Comparison of ENCODE assay signal across 8 mouse cellular contexts in the genomic region with DNA sequence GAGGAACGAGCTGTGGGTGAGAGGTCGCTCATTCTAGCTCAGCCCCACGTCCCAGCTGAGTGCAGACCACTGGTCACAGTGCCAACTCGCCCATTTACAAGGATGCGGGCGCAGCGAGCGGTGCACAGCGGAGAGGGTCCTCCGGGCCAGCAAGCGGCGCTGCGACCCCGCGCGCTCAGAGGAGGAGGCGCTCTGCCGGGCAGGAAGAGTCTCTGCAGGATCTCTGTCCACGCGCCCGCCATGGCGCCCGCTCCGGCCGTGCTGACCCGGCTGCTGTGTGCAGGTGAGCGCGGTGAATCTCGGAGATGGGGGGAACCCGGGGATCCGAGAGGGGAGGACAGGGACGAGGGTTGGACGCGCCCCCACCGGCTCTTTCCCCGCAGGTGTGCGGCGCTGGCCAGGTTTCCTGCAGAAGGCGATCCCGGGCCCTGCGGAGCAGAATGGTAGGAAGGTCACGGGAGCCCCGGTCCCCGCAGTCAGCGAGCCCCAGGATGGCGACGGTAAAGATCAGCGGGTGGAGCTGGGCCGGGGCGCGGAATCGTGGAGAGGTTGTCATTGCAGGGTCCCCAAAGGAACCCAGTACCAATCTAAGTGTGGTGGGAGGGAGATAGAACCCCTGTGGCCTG. TPM values are rescaled to one million over a fixed set of nuclear protein-coding genes. Genes with fewer than 3 reads are reported as not detected.
DNase-seq lines count a peak whose midpoint lies in the region; ATAC-seq and TF ChIP-seq lines count a peak whose summit lies in the region.

A gene (plus strand): TSS at position 207 of the 626 bp plus-strand sequence.

- intact Hi-C loops in heart, postnatal 10 days (cut with DNase I) = no loop called here

- peak; percentile 31 to 92 for TF ChIP-seq CTCF in CH12.LX (conservative IDR thresholded peaks at IDR 0.05 in 1 of 2, IDR thresholded peaks at IDR 0.05 in 1 of 2; ENCODE audit: low read depth in 2 of 2, low read length in 2 of 2)
- peak; percentile 89 for TF ChIP-seq CTCF in liver, postnatal 0 days (IDR thresholded peaks at IDR 0.05; ENCODE audit: low read depth)

- in situ Hi-C loops in CH12.LX (cut with MboI; ENCODE audit: low pct_ligation_motif_present, low pct_unique_long_range_greater_than_20kb, low sequenced_read_pairs) = no loop called here

- peak within 1 kb of the TSS; percentile 72 for H3K4me2 ChIP-seq in CH12.LX (ENCODE audit: insufficient read depth, low read depth, poor library complexity, severe bottlenecking)
- H3K4me2 ChIP-seq in forebrain, embryonic 13.5 days = peak within 1 kb of the TSS; percentile 83
- peak within 1 kb of the TSS; percentile 91 for H3K4me2 ChIP-seq in liver, postnatal 0 days (ENCODE audit: low read depth, low read length)
- H3K4me2 ChIP-seq in neural tube, embryonic 14.5 days (ENCODE audit: low read depth, low read length) = peak within 1 kb of the TSS; percentile 77

- dilution Hi-C loops in CH12.LX (cut with MboI; ENCODE audit: extremely low pct_ligation_motif_present, extremely low pct_unique_long_range_greater_than_20kb, low sequenced_read_pairs) = no loop called here

- WGBS in forebrain, embryonic 13.5 days = under 1% methylated on average over 49 of the region's 52 CpGs
- 0% methylated on average over 52 of the region's 52 CpGs for WGBS in large intestine, adult 2 months
- 1% methylated on average over 52 of the region's 52 CpGs for WGBS in liver, postnatal 0 days (ENCODE audit: insufficient replicate concordance)
- under 1% methylated on average over 50 of the region's 52 CpGs for WGBS in neural tube, embryonic 14.5 days

- no peak within 1 kb of the TSS for H3K27ac ChIP-seq in CH12.LX (ENCODE audit: insufficient read depth, low read depth)
- H3K27ac ChIP-seq in forebrain, embryonic 13.5 days = no peak within 1 kb of the TSS
- no peak within 1 kb of the TSS for H3K27ac ChIP-seq in liver, postnatal 0 days (ENCODE audit: low read depth)
- 0 out of 2 replicates have a peak within 1 kb of the TSS, but pooled peaks have one; percentile 34 for H3K27ac ChIP-seq in neural tube, embryonic 14.5 days (ENCODE audit: low read depth, low read length)

- TF ChIP-seq RAD21 in CH12.LX (IDR thresholded peaks at IDR 0.05; ENCODE audit: low read depth, low read length) = no peak

- peak; percentile 95 for TF ChIP-seq POLR2A in CH12.LX (IDR thresholded peaks at IDR 0.05; ENCODE audit: low read depth, low read length)

- peaks cover 18 to 40% of the 10 kb centered on the region in 2 experiments for H3K36me3 ChIP-seq in CH12.LX (replicated peaks in 1 of 2; ENCODE audit: control insufficient read depth in 1 of 2, insufficient read depth in 1 of 2, low read length in 1 of 2)
- H3K36me3 ChIP-seq in forebrain, embryonic 13.5 days (ENCODE audit: poor library complexity, severe bottlenecking) = peaks cover 40% of the 10 kb centered on the region
- H3K36me3 ChIP-seq in liver, postnatal 0 days (replicated peaks; ENCODE audit: insufficient read depth, low read length) = peaks cover 14% of the 10 kb centered on the region
- H3K36me3 ChIP-seq in neural tube, embryonic 14.5 days (ENCODE audit: control insufficient read depth, insufficient read depth, low read length) = peaks cover 8% of the 10 kb centered on the region; the same call in 1 of the 2 replicates

- H3K9me3 ChIP-seq in CH12.LX (replicated peaks; ENCODE audit: low read length) = peaks cover 2% of the 10 kb centered on the region
- H3K9me3 ChIP-seq in forebrain, embryonic 13.5 days (replicated peaks) = peaks cover 8% of the 10 kb centered on the region
- H3K9me3 ChIP-seq in liver, postnatal 0 days (ENCODE audit: low read length) = no peaks in the 10 kb centered on the region
- H3K9me3 ChIP-seq in neural tube, embryonic 14.5 days (ENCODE audit: control insufficient read depth, low read length) = no peaks in the 10 kb centered on the region

- H3K79me2 ChIP-seq in CH12.LX (replicated peaks; ENCODE audit: control insufficient read depth, extremely low read depth, insufficient read depth, poor library complexity, severe bottlenecking) = peaks cover 14% of the 10 kb centered on the region

- H3K4me3 ChIP-seq in CH12.LX (replicated peaks in 1 of 3; ENCODE audit: low read depth in 2 of 3, low read length in 2 of 3, poor library complexity in 1 of 3) = peak within 1 kb of the TSS; percentile 61 to 85 (median 84)
- peak within 1 kb of the TSS; percentile 96 for H3K4me3 ChIP-seq in forebrain, embryonic 13.5 days
- peak within 1 kb of the TSS; percentile 75 for H3K4me3 ChIP-seq in liver, postnatal 0 days (ENCODE audit: low read depth, low read length)
- H3K4me3 ChIP-seq in neural tube, embryonic 14.5 days (ENCODE audit: low read depth, low read length) = peak within 1 kb of the TSS; percentile 97

- peaks cover 11 to 21% of the 10 kb centered on the region in 2 experiments for H3K4me1 ChIP-seq in CH12.LX (ENCODE audit: control insufficient read depth in 1 of 2, insufficient read depth in 2 of 2)
- peaks cover 20% of the 10 kb centered on the region for H3K4me1 ChIP-seq in forebrain, embryonic 13.5 days
- peaks cover 16% of the 10 kb centered on the region for H3K4me1 ChIP-seq in liver, postnatal 0 days (ENCODE audit: insufficient read depth)
- peaks cover 8% of the 10 kb centered on the region; the same call in 1 of the 2 replicates for H3K4me1 ChIP-seq in neural tube, embryonic 14.5 days (ENCODE audit: control insufficient read depth, insufficient read depth, low read length)

- peak within 1 kb of the TSS; percentile 93 for H3K9ac ChIP-seq in CH12.LX (ENCODE audit: insufficient read depth, low read depth)
- H3K9ac ChIP-seq in forebrain, embryonic 13.5 days = peak within 1 kb of the TSS; percentile 98
- peak within 1 kb of the TSS; percentile 88 for H3K9ac ChIP-seq in liver, postnatal 0 days (replicated peaks)
- peak within 1 kb of the TSS; percentile 93 for H3K9ac ChIP-seq in neural tube, embryonic 14.5 days (replicated peaks; ENCODE audit: low read depth, low read length)

- peak; percentile 93 for ATAC-seq in forebrain, embryonic 13.5 days
- peak; percentile 92 for ATAC-seq in liver, postnatal 0 days
- peak; percentile 93 for ATAC-seq in neural tube, embryonic 14.5 days (ENCODE audit: low read depth)

- peak; percentile 77 for DNase-seq in CH12.LX (ENCODE audit: extremely low read depth)
- DNase-seq in c-Kit-positive CD71-positive TER-119-positive erythroid progenitor cells, embryonic 14.5 days (ENCODE audit: low spot score) = peak; percentile 68
- peak; percentile 86 to 91 for DNase-seq in heart, postnatal 10 days
- no peak for DNase-seq in large intestine, adult 2 months (ENCODE audit: low read depth, low spot score)
- peak; percentile 88 for DNase-seq in liver, postnatal 0 days
- DNase-seq in testis, postnatal 10 days (ENCODE audit: low spot score) = peak; percentile 91

- TF ChIP-seq EP300 in CH12.LX (IDR thresholded peaks at IDR 0.05; ENCODE audit: low read length) = no peak
- TF ChIP-seq EP300 in liver, postnatal 0 days (IDR thresholded peaks at IDR 0.05; ENCODE audit: low read depth) = no peak

- peaks cover 36% of the 10 kb centered on the region for H3K27me3 ChIP-seq in CH12.LX (replicated peaks)
- H3K27me3 ChIP-seq in forebrain, embryonic 13.5 days = peaks cover 7% of the 10 kb centered on the region; the same call in 1 of the 2 replicates
- peaks cover 3% of the 10 kb centered on the region; the same call in 1 of the 2 replicates for H3K27me3 ChIP-seq in liver, postnatal 0 days (ENCODE audit: insufficient read depth, low read length)
- no peaks in the 10 kb centered on the region for H3K27me3 ChIP-seq in neural tube, embryonic 14.5 days (ENCODE audit: control insufficient read depth, insufficient read depth, low read length)

TF ChIP-seq in CH12.LX, 34 proteins besides CTCF, POLR2A, EP300 and RAD21 (continues in another document):
- peak; percentile 76; the same call in 1 of the 2 replicates for TF ChIP-seq MAX (IDR thresholded peaks at IDR 0.05; ENCODE audit: low read length)
- TF ChIP-seq POLR2AphosphoS2 (IDR thresholded peaks at IDR 0.05; ENCODE audit: low read depth, low read length) = peak; percentile 60; the same call in 1 of the 2 replicates
- no peak; the same call in 1 of the 2 replicates for TF ChIP-seq MEF2A (IDR thresholded peaks at IDR 0.05; ENCODE audit: borderline replicate concordance, low read depth, low read length)
- TF ChIP-seq NELFE (IDR thresholded peaks at IDR 0.05; ENCODE audit: low read depth, low read length) = peak; percentile 93
- TF ChIP-seq ZKSCAN1 (IDR thresholded peaks at IDR 0.05; ENCODE audit: borderline replicate concordance, low read depth, low read length) = no peak
- TF ChIP-seq TCF12 (IDR thresholded peaks at IDR 0.05; ENCODE audit: low read depth, low read length) = peak; percentile 95
- TF ChIP-seq ZNF384 (IDR thresholded peaks at IDR 0.05; ENCODE audit: low read depth, low read length) = no peak
- no peak for TF ChIP-seq MAFK (IDR thresholded peaks at IDR 0.05; ENCODE audit: insufficient replicate concordance, low read length)
- no peak for TF ChIP-seq USF2 (conservative IDR thresholded peaks at IDR 0.05; ENCODE audit: low read depth, low read length)
- TF ChIP-seq RCOR1 (conservative IDR thresholded peaks at IDR 0.05; ENCODE audit: low read depth, low read length) = no peak
- peak; percentile 69; the same call in 1 of the 2 replicates for TF ChIP-seq KAT2A (IDR thresholded peaks at IDR 0.05; ENCODE audit: insufficient replicate concordance, low read length)
- TF ChIP-seq IRF4 (IDR thresholded peaks at IDR 0.05; ENCODE audit: low read depth, low read length) = peak; percentile 42; the same call in 1 of the 2 replicates
- TF ChIP-seq JUN (IDR thresholded peaks at IDR 0.05; ENCODE audit: insufficient read depth, low read depth, low read length) = no peak
- peak; percentile 72 for TF ChIP-seq SIN3A (IDR thresholded peaks at IDR 0.05; ENCODE audit: low read length)
- no peak for TF ChIP-seq USF1 (IDR thresholded peaks at IDR 0.05; ENCODE audit: low read depth, low read length)
- no peak for TF ChIP-seq CHD1 (IDR thresholded peaks at IDR 0.05; ENCODE audit: low read depth, low read length)
- TF ChIP-seq TBP (conservative IDR thresholded peaks at IDR 0.05; ENCODE audit: low read depth, low read length) = 0 out of 2 replicates have a peak, but pooled peaks have one; percentile 26
- TF ChIP-seq BHLHE40 (IDR thresholded peaks at IDR 0.05; ENCODE audit: low read depth, low read length) = no peak
- peak; percentile 90 for TF ChIP-seq MXI1 (IDR thresholded peaks at IDR 0.05; ENCODE audit: low read depth, low read length)

RNA-seq across cellular contexts. Expression of the gene that starts here (rescaled TPM):
- total RNA-seq in CH12.LX (2012; rRNA removed) = 21.3 and 28.7 TPM in 2 replicates
- 45.5 and 46.6 TPM in 2 replicates for total RNA-seq in CH12.LX (2014; rRNA removed)
- 73.3 and 78.5 TPM in 2 replicates for polyA plus RNA-seq in CH12.LX (2012; ENCODE audit: insufficient read length, low read depth)
- polyA plus RNA-seq in forebrain, embryonic 13.5 days (2015; fragmentation: Nextera tagmentation; extraction: Ambion mirVana) = 52.5 and 54.3 TPM in 2 replicates
- 10 to 100 TPM; 45.1 to 48.3 TPM for total RNA-seq in heart, postnatal 10 days (2021)
- 35.9 and 40.6 TPM in 2 replicates for polyA plus RNA-seq in large intestine, adult 2 months (2012; rRNA removed)
- 24.9 and 26.5 TPM in 2 replicates for polyA plus RNA-seq in liver, postnatal 0 days (2015; fragmentation: Nextera tagmentation; extraction: Ambion mirVana)
- 57.2 and 57.7 TPM in 2 replicates for polyA plus RNA-seq in neural tube, embryonic 14.5 days (2014; fragmentation: Nextera tagmentation; extraction: Ambion mirVana)
